Mouse (Mus musculus) right cerebral cortex, postnatal 4 days (tissue): ENCODE results near the gene Vmn1r72.
"Not testable (repeated sequence)": the region's sequence is repeated elsewhere in the genome, so short reads cannot be mapped to it uniquely, and the experiment has no call there.

Experiments used
- DNase-seq: peaks from one replicate; pipeline ENCODE4 v3.0.0-alpha.2; 2022

The Vmn1r72 gene

DNA sequence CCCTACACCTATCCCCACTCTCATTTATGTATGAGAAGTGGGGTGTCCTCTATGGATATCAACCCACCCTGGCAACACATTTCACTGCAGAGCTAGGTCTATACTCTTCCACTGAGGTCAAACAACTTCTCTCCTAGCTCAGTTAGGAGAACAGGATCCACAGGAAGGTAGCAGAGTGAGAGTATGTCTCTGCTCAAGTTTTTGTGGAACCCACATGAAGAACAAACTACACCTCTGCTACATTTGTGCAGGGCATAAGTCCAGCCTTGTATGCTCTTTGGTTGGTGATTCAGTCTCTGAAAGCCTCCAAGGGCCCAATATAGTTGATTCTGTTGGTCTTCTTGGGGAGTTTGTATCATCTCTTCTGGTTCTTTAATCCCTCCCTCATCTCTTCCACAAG is at the start of gene Vmn1r72:
Vmn1r72 (minus strand) TSS at position 101 of the 400 bp plus-strand sequence.
- not testable (repeated sequence) for DNase-seq

DNA sequence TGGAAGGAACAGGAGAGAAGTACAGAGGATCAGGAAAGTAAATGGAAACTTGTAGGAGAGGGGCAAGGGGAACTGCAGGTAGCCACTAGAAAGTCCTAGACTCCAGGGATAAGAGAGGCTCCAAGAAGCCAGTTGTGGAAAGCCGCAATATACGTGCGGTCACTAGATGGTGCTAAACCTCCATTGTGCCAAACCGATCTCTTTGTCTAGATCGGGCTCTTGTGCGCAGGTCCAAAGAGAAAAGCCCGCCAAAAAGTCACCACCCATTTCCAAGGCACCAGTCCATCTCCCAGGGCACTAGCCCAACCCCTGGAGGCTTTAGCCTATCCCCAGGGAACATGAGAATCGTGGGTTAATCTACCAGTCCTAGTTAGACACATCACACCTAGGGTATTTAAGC is 62.9 kb downstream of the Vmn1r72 start:
- DNase-seq = peak; percentile 1
